Mouse (Mus musculus) erythroblast, adult 5-6 weeks (primary cell): ENCODE data around the gene Inava. TPM values are rescaled to one million over a fixed set of nuclear protein-coding genes. Genes with fewer than 3 reads are reported as not detected.

Experiments used
- ATAC-seq: replicated peaks from 2 replicates; pipeline ENCODE4 v1.8.0; 2016; ENCODE audit warnings: moderate number of reproducible peaks, mild to moderate bottlenecking, moderate TSS enrichment, inconsistent platforms; ENCODE audit not compliant: poor library complexity, low FRiP score, severe bottlenecking
- total RNA-seq, 2 experiments: library from RNA; stranded (forward) in 1 of 2; stranded (reverse) in 1 of 2; fragments of 150-400 nt in 1 of 2; fragments of 200-764, 138-1000 nt in 1 of 2; gene quantifications; 2 replicates each; pipeline versions ENCODE4 v1.2.3 to v1.2.4; 2015 to 2017; ENCODE audit warnings: low replicate concordance in 2 of 2

Gene Inava
- total RNA-seq, 2 experiments from 2014 or later: not detected

DNA sequence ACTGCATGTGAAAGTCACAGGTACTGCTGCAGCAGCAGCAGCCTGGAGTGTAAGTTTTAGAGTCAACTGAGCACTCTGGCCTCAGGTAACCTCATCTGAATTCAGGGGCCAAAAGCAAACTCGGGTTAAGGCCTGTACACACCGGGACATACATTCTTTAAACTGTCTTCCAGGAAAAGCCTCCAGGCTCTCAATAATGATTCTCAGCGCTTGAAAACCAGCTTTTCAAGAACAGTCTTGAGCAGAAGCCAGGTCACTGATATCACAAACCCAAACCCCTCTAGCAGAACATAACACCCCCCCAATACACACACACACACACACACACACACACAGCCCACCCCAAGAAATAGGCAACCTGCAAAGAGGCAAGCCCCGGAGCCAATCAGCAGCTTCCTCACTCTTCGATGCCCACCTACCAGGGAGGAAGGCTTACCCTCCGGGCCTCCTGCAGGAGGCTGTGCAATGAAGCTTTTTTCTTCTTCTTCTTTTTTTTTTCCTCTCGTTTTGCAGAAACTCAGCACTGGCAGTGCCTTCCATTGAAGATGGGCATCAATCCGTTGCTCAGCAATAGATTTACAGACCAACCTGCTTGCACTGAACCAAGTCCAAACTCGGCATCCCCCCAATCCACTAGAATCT is 1.7 kb downstream of the Inava start:
- ATAC-seq: no peak

DNA sequence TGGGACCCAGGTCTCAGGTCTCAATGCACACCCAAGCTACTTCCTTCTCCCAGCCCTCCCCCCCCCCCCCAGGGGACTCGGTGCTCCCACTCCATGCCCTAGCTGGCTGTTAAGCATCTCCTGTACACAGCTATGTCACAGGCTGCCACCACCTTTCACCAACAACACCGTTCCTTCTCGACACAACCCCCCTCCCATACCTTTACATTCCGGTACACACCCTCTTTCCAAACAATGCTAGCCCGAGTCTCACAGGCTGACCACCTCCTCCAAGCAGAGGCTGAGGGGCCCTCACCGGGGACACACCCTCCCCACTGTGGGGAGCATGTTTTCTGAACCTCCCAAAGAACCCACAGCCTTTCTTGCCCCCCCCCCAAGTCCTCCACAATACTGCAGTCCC is 2.5 kb downstream of the Inava start:
- no peak for ATAC-seq

DNA sequence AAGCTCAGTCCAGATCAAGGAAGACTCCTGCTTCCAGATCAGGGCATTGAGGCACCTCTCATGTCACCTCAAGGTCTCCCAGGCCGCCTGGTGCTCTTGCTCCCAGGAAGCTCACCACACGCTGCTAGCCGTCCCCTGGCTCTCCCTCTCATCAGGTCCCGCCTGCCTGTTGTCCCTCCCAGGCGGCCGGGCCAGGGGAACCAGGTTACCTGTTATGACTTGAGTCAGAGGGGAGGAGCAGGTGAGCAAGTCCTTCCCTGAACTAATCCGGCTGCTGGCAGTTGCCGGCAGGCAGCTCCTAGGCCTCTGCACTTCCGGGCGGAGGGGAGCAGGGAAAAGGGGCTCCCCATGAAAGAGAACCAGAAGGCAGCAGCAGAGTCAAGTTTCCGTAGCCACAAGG is 3.9 kb downstream of the Inava start:
- no peak for ATAC-seq

DNA sequence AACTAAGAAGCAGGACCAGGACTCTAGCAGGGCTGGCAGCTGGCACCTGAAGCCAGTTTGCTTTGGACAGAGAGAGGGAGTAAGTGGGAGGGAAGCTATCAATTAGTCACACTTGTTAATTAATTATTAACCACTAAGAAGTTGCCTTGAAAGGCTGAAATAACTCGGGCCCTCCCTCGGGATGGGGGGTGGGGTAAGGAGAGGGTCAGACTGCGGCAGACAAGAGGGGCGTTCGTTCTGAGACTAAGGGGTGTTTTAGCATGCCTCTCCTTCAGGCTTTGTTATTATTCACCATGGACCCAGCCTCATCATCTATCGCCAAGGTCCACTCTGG is 5.1 kb downstream of the Inava start:
- ATAC-seq: no peak

DNA sequence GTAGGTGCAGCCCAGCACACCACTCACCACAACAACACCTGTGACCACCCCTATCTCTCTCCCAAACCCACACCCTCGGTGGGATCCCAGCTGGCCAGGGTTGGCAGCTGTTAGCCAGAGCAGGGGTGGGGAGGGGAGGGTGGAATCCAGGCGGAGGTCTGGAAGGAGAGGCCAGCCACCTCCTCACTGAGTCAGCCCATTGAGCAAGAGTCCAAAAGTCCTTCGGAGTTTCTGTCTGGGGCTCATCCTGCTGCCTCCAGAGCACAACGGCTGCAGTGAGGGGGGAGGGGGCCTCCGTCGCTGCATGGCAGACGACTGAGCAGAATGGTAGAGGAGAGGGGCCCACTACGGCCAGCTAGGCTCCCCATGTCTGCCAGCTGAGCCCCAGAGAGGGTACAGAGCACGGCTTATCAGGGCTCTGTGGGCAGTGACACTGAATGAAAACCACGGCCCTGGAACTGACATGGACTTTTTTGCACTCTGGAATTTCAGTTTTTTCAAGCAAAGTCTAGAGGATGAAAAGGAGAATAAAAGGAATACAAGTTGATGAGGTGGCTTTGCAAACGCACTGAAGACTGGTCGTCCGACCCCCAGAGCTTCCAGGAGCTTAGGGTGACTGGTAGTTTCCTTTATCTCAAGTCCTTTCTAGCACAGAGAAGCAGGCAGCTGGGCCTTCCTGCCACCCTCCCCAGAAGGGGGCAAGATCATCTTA is 5.6 kb downstream of the Inava start:
- no peak for ATAC-seq

DNA sequence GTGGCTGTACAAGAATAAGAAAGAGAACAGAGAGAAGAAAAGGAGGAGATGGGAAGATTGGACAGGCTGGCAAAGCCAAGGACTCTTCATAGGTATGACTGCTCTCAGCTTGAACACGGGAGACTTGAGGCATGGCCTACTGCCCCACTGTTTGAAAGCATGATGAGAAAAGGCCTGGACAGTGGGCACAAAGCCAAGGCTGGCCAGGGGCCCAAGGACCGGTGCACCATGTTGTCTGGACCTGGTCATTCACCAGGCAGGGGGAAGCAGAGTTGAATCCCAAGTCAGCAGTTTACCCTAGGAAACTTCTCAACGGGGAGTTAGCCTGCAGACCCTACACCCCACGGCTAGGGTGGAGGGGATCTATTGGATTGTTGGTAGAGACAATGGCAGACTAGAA is 6.2 kb downstream of the Inava start:
- no peak for ATAC-seq

DNA sequence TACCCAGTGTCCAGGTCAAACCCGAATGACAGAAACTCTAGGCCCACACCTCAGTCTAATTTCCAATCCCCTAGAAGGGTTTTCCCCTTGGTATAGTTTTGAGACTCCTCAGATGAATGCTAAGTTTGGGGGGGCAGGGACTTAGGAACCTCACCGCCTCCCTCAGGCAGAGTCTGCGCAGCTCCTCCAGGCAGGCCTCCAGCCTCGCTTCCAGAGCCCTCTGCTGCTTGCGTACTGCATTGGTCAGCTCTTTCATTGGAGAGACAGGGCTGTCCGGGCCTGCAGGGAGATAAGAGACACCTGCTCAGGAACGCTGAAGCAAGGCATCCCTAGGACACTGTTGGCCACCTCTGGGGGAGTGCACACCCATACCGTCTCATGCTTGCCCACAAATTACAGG is 7.4 kb downstream of the Inava start:
- no peak for ATAC-seq

DNA sequence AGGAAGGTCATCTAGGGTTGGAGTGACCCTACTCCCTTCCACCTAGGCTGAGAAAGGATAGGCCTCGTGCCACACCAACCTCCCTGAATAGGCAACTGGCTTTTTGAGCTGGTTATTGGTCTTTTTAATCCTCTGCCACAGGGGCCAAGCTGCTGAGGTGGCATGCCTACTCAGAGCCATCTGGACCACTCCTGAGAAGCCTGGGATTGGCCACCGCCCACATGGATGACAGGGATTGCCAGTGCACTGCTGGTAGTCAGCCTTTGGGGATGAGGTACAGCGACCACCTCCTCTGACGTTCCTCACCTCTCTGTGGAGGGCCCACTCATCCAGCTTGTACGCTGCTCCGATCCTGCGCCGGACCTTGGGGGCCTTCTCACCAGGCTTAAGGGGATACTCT is 8.2 kb downstream of the Inava start:
- ATAC-seq: no peak

DNA sequence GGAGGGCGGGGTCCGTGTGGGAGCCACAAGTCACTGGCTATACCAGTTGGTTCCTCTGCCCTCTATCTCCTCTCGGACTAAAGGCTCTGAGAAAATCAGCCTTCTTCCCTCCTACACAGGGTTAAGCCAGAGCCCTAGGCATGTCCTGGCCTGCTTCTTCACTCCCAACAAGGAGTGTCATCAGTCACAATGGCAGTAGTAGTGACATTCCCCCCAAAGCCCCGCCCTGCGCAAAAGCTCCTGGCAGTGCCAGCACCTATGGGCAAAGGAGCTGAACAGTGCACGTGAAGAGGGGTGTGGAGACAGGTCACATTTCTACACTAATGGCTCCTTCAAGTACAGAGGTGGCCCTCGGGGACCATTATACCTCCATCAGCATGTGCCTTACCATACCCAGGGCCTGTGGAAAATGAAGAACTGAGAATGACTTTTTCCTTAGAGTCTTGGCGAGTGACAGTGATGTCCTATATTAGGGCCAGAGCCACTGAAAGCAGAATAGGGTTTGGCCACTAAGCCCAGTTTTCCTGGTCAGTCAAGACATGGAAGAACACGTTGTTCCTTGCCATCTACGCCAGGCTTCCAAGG is 10.2 kb downstream of the Inava start:
- no peak for ATAC-seq

DNA sequence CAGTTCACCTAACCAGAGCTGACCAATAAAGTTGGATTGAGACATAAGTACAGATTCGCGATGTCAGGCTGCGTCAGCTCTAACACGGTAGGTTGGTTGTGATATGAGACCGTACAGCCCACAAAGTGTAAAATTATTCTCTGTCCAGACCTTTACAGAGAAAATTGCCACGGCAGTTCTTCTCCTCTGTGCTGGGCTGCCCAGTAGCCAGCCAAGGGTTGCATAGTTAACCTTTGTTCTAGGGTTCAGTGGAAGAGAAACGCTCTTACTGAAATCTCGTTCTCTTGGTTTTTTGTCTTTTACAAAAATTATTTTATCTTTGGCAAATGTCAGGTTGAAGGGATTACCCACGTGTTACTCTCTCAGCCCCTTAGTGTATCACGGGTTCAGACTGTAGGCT is 11.7 kb downstream of the Inava start:
- no peak for ATAC-seq

DNA sequence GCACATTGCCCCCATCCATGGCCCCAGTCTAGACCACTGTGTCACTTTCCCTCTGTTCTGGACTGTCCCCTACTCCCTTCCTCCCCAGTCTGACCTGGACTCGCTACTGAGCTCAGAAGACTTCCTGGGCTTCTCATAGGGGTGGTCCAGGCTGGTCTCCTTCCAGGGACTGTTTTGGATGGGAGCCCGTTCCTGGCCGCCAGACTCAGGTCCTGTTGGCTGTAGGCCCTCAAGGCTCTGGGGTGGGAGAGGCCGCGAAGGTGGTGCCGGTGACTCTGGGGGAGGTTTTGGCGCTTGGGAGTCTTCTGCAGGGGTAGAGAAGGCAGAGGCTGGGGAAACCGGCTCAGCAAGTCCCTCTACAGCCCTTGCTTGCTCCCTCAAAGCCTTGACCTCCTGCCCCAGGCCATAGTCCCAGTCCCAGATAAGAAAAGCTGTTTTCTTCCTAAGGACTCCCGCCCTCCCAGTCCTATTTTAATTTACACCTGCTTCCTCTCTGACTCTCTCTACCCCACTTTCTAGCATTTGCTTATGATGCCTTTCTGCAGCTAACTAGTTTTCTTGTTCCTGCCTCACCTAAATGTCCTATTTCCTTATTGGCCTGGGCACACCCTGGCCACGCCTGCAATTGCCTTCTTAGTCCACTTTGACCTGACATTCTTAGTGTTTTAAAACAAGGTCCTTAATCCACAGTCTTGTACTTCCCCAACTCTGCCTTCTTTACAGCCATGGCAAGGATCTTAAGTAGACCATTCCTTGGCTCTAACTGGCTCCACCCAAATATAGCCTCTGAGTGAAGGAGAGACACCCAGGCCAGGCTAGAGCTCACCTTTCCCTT is 13.8 kb downstream of the Inava start:
- no peak for ATAC-seq

DNA sequence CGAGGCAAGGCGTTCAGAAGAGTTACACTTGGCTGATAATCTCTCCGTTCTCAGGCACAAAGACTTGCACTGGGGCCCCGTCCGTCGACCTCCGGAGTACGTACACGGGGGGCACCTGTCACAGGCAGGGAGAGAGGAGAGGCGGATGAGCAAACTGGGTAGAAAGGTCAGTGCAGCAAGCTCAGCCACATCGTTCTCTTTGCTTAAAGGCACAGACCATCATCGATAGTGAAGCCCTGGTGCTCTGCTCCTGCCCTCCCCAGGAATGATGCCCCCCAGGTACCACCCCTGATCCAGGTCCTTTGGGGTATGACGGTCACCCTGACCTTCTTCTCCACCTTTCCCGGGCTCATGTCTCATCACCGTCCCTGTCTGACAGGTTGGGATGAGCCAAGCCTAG is 19.8 kb downstream of the Inava start:
- no peak for ATAC-seq

DNA sequence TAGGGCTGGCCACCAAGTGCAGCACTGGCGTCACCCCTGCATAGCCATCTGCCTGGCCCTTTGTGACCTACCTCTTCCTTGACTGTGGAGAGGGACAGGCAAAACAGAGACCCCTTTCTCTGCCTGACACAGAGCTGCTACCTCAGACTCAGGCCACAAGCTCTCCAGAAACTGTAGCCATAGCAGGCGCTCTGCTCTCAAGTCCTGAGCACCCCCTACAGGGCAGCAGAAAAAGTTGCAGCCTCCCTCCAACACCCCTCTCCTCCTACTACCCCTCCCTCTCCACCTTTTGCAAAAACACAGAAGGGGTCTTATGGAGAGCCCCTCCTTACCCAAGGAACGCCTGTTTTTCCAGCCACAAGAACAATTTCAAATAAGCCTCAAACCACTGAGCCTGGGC is 21.3 kb downstream of the Inava start, which contains the start of gene Mroh3:
Gene Mroh3, minus strand, starts transcription at position 26 of the 400 bp plus-strand sequence.
- ATAC-seq: no peak

DNA sequence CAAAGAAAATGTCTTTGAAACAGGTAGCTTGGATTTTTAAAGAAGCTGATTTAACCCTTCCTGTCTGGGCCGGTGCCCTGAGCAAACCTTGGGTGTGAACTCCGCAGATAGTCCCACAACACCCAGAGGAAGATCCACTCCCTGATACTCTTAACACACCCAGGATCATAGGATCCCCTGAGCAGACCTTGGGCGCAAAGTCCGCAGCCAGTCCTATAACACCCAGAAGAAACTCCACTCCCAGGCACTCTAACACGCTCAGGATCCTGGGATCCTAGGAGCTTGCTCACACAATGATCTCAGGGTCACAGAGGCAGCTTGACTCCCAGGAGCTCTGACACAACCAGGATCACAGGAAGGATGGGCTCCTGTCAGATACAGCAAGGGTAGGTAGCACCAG is 44.0 kb downstream of the Inava start:
- no peak for ATAC-seq

DNA sequence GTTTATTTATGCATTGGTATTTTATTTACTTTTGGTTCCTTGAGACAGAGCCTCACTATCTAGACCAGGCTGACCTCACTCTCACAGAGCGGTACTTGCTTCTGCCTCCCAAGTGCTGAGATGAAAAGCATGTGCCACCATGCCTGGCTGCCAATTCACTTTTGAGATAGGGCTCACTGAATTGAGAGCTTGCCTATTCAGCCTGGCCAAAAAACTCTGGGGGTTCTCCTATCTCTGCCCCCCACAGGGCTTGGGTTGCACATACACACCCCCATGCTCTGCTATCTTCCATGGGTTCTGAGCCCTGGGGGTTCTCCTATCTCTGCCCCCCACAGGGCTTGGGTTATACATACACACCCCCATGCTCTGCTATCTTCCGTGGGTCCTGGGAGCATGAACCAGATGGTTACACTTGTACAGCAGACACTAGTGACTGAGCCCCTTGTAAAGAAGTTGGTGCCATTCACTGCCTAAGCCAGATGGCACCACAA is 54.5 kb downstream of the Inava start:
- no peak for ATAC-seq

DNA sequence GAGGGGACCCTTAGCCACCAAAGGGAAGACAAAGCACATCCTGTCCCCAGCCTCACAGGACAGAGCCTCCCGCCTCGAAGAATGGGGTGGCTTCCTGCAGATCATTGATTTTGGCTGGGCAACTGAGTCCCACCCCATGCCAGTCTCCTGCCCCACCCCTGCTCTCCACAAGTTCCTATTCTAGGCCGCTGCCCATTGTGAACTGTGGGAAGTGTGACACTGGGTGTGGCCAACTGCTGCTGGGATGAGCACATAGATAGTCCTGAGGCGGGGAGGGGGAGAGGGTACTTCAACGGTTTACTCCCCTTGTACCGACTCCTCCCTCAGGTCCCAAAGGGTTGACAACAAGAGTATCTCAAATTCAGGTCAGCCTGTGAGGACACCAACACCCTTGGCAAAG is 55.3 kb downstream of the Inava start:
- ATAC-seq: no peak

DNA sequence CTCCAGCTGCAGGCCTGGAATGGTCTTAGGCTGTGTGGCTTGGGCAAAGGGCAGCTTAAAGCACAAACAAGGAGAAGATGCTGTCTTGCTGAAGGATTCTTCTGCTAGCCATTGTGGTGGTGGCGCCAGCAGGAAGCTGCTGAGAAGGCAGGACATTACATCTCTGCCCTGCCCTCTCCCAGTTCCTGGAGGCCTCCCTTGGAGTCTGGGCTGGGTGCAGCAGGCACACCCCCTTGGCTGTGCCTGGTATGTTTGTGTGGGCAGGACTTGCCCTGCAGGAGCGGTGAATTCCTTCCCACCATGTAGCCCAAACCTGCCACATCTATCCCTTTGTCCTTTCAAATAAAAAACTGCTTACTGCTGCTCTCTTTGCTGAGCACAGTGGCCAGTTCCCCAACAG is 57.0 kb downstream of the Inava start:
- no peak for ATAC-seq

DNA sequence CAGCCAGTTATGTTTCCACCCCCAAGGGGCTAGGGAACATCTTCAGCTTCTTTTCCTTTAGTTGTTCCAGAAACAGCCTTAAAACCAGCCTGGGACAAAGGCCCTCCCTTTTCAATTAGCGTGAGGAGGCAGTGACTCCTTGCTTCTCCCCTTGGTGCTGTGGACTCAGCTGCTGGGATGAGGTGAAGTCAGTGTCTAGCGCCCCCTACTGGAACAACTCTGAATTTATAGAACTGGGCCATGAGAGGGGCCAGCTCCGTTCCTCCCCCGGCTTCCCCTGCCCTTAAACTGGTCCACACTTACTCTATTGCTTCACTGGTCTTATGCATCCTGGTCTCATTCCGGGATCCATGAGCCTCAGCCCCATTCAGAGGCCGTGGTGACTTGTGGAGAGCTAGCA is 58.9 kb downstream of the Inava start:
- ATAC-seq: peak; percentile 62

DNA sequence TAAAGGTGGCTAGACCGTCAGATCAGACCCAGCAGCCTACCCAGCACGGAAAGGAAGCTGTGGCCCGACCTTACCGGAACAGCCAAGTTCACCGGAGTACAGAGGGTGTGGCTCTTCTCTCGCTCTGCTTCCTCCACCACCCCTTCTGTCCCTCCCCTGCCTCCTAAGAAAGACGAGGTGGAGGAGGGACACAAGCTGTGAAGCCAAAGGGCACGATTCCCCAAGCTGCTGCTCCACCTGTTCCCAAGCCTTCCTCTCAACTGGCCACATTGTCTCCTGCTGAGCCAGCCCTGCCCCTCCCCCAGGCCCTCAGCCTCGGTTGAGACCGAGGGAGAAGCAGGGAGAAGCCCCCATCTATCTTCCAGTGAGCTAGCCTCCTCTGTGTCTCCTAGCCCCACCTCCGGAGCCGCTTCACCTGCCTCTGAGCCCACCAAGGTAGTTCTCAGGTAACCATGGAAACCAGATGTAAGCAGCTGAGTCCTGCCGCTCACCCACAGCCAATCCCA is 59.9 kb downstream of the Inava start:
- no peak for ATAC-seq

DNA sequence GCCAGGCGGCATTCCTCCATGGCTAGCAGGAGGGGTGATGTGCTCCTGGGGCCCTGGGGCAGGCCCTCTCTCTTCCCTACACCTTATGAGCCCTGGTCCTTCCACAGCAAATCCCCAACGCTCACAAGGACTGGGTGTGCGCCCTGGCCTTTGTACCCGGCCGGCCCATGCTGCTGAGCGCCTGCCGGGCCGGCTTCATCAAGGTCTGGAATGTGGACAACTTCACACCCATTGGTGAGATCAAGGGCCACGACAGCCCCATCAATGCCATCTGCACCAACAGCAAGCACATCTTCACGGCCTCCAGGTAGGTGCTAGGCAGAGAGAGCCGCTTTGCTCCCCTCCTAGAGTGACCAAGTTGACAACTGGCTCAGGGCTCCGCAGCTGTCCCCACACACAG is 61.4 kb downstream of the Inava start:
- no peak for ATAC-seq
